Mouse (Mus musculus): ENCODE data around the gene Enox1.

Enox1 gene

DNA sequence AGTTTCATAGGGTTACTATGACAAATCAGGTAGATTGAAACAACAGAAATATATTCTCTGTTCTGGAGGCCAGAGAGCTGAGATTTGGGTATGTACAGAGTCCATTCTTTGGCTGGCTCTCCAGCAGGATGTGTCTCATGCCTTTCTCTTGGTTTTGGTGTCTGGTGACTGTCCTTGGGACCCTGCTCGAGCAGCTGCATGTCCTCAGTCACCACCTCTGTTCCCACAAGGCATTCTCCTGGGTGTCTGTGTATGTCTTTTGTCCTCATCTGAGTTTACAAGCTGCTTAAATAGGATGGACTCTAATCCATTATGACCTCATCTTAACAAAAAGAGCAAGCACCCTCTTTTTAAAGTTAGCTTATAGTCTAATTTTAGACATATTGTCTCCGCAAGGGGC lies 410.6 kb downstream of the Enox1 start:
- in situ Hi-C loops (cut with MseI, MboI): no loop called here

DNA sequence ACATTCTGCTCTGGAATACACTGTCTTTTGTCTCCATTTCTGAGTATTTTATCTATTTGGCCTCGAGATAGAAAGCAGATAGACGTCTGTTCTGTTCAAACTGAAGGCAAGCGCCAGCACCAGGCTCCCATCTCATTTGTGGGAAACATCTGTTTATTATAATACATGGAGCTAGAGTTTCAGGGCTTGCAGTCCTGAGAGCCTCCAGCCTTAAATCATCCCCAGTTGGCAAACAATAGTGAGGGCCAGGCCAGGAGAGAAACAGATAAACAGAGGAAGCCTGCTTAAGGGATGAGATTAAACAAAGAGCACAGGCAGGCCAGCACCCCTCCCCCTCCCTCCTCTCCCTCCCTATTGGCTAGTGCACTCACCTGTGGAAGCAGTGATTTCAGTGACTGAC lies 417.9 kb downstream of the Enox1 start:
- in situ Hi-C loops (cut with MseI, MboI): no loop called here

DNA sequence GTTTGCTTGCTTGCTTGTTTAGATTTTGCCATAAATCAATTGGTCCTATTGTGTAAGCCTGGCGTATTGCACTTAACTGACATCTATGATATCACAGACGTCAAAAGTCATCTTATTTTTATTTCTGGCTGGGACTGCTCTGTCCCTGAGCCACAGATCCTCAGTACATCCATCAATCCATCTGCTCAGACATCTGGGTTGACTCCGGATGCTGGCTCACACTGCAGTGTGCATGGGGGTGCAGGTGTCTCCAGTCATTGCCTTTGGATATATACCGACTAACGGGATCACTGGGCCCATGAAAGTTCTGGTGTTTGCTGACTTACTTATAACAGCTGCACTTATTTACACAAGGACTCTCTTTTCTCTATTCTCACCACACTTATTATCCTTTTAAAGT lies 419.8 kb downstream of the Enox1 start:
- in situ Hi-C loops (cut with MseI, MboI): no loop called here

DNA sequence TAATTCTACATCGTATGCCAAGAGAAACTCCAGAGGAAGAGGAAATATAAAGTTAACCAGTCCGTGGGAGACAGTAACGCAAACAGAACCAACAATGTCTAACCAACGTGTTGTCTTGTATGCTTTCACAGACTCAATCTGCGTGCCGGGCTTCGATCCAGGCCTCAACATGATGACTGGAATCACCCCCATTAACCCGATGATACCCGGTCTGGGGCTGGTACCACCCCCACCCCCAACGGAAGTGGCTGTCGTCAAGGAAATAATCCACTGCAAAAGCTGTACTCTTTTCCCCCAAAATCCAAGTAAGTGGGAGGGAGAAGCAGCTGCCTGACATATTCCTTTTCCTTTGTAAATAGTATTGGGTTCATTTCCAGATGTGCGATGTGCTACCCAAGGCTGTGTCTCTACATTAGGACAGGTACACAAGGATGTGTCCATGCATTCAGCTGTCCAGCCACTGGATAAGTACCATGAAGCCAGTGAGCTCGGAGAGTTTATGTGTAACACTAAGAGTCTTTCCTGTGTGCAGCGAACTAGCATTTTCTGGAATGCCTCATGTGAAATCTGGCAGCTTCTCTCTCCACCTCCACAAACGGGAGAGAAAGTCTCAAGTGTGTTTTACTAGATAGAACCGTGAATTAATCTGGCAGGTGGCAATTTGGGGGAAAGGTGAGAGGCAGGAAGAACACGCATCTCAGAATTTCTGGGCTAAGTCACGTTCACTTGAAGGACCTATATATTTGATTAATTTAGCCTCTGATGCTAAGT lies 421.1 kb downstream of the Enox1 start:
- in situ Hi-C loops (cut with MseI, MboI): no loop called here

DNA sequence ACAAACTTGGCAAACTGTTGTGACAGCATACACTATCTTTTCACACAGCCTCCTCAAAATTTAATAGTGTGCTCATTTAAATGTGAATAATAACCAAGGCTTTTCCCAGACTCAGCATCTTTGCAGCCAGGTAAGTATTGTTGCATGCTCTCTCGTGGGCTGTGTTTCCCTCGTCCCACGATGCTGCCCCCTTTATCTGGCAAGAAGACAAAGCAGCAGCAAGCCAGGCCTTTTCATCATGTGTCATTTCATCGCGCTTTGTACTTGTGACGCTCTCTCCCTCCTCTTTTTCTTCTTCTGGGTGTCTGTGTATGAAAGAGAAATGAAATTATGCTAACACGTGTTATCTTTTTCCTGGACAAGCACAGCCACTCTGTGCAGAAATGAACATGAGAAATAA lies 421.8 kb downstream of the Enox1 start:
- in situ Hi-C loops (cut with MseI, MboI): no loop called here

DNA sequence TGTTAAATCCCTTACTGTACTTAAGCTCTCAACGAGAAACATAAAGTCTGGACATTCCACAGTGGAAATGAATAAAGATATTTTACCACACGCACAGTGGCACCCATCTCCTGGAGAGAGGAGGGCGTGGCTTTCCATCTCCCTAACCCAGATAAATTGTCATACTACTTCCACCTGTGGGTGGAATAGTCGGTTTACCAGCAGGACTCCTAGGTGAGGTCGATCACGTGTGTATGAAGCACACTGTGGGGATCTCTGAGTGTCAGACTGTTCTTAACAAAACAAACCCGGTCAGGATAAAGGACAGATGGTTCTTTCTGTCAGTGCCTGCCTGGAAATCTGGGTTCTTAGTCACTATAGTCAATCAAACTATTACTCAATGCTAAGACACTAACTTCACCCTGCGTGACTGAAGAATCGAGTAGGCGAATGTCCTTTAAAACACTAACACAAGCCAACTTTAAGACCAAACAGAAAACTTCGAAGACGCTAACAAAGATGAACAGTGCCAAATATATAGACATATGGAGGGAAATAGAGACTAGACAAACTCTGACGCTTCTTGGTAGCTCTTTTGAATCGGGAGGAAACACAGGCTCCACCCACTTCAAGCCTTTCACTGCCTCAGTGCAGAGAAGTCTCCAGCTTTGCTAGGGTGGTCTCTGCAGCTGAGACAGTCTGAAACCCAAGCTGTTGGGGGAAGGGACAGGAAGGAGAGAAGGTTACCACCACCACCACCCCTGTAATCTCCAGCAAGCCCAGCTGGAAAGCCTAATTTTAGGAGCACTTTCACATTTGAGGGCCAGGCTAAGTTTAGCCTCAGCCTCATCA lies 423.8 kb downstream of the Enox1 start:
- in situ Hi-C loops (cut with MseI, MboI): no loop called here

DNA sequence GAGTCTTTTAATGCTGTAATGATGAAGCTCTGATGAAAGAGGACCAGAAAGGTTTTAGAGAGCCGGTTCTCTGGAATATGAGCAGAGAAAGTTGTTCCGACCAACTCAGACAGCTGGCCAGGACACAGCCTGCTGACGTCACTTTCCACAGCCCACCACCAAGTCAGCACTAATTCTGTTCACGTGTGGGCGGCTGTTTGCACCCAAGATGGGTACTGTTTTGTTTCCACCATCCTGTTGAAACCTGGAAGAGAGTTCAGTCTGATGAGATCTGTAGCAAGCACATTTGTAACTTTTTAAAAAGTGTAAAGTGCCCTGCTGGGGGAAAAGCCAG lies 424.3 kb downstream of the Enox1 start:
- in situ Hi-C loops (cut with MseI, MboI): no loop called here

DNA sequence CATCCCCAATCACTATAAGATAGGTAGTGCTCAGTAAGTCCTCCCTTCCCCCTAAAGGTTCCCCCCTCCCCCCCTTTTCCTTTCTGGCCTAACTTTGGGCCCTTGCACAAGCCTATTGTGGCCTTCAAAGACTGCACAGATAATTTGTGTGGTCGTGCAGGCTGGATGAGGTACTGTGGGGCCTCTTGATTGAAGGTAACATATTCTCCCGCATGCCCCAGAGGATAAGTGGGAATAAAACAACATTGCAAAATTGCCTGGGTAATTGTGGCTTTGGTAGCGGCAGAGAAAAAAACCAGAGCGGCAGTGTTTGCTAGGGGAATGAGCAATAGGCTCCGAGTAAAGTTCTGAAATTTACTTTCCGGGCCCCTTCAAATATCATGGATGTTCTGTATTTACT lies 425.1 kb downstream of the Enox1 start:
- in situ Hi-C loops (cut with MseI, MboI): no loop called here

DNA sequence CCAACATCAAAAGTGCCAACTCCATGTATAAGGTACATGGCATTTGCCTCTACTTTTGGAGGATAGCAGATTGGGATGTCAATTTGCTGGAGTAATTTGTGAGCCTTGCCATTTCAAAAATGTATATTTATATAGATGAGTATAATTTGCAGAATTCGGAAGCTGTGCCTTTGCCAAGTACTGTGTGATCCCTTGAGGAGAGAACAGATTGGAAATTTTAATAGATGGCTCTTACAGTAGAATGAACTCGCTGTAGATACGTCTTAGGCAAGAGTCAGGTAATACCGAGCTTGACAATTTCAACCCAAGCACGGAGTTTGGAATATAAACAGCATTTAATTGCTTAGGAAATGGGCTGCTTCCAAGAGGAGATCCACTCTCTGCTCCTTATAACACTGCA lies 427.9 kb downstream of the Enox1 start:
- in situ Hi-C loops (cut with MseI, MboI): no loop called here

DNA sequence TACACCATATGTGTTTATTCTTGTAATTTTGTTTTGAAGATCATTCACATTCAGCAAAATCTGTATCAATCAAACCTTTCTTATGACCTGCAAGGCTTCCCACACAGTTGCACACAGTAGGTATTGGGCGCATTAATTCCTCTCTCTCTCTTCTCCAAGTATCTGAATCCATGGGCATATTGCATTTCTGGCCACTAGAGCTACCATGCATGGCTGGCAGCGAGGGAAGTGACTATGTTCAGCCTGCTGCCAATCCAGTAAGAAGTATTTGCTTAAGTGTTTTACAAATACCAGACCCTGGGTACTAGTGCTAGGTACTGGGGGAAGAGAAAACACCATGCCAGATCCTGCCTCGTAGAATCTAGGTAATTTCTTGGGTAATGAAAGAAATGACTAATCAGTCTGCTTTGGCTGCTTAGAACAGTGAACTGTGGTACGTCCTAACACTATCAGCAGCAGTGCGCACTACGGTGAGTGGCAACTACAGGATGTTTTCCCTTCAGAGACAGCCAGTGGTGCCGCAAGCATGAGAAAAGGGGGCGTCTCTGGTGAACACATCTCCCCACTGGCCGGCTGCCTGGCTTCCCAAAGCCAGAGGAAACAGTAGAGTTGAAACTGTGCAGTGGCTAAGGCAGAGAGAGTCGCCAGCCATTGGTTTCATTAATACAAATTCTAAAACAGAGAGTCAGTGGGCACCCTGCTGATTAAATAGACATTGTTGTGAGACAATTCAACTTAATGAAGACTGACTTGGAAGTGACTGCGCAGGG lies 428.7 kb downstream of the Enox1 start:
- in situ Hi-C loops (cut with MseI, MboI): no loop called here

DNA sequence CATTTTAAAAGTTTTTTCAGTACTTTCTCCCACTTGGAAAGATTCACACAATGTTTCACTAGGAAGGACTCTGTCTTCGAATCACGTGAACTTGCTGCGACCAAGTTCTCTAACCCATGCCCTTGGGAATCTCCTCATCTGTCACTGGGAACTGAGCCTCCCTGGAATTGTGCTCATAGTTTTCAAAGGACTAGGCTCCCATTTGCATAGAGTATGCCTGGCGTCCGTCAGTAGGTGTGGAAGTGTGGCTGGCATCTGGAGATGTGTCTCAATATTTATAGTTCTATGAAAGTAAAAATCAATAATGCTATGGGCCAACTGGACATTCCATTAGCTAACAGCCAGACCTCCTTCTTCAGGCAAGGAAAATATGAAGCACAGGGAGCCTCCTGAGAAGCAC lies 429.5 kb downstream of the Enox1 start:
- in situ Hi-C loops (cut with MseI, MboI): no loop called here

DNA sequence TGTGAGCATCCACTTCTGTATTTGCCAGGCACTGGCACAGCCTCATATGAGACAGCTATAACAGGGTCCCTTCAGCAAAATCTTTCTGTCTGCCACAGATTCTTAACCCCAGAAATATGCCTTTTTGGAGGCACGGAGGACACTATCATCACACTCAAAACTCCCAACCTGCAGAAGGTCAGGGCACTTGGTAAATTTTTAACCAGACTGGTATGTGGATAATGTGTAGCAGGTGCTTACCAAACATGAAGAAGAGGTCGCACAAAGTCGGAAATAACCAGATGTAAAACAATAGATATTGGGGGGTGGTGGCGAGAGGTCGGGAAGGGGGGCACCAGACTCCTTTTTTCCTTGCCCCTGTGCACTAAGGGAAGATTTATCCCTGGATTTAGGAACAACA lies 430.6 kb downstream of the Enox1 start:
- in situ Hi-C loops (cut with MseI, MboI): no loop called here

DNA sequence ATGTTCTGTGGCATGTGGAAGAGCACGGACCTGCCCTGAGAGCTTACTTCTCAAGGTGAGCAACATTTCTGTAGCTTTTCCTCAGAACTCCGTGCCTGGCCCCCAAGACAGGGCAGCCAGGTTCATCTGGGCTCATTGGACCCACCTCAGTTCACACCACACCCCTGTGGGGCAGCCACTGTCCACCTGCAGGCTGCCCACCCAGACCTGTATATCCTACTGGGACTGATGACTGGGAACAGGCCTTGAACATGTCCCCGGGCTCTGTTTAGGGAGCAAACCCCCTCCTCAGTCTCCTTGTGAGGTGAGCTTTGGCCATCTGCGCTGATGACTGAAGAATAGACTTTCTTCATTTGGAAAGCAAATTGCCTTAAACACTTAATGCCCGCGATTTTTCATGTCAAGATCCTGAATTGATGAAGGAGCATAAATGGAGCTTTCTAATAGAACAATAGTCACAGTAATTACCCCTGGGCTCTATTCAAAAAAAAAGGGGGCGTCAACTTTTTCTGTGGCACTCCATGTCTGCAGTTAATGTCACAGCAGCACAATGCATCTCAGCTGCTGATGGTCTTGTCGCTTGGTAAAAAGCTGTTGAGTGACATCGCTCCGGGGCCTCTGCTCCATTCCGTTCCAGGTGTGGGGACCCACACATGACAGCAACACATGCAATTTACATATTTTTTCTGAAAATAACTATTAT lies 436.7 kb downstream of the Enox1 start:
- in situ Hi-C loops (cut with MseI, MboI): no loop called here

DNA sequence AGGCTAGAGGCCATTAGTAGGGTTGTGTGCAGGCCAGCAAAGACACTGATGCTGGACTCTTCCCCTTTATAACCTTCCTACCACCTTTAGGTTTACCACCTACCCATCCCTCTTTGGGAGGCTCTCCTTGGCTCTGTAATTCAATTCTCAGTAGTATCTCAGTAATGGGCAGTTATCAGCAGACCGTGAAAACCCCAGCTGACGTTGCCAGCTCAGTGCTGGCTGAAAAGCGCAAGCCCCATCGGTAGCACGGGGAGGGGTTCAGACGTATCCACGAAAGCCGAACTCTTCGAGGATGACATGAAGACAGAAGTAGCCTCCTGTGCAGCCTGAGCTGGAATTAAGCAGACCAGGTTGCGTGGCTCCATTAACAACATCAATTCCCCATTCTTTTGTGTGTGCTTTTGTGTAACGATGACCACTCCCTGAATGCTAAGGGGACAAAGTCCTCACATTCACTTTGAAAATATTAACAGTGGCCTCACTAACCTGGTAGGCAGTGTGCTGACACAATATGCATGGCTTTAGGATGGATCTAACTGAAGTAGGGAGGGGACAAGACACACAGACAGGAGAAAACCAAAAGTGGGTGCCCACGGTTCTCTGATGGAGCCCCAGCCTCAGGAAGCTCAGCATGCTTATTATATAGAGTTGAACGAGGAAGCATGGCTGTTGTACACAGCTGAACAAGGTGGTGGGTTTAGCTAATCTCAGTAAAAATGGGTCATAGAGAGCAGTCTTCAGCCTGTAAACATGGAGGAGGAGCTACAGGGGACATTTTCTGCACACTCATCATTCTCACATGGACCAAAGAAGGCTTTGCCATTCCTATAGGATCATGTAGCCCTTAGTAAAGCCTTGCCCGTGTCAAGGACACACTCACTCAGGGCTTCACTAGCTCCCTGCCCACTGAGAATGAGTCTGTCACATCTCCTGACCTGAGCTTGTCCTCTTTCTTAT lies 439.9 kb downstream of the Enox1 start:
- in situ Hi-C loops (cut with MseI, MboI): no loop called here

DNA sequence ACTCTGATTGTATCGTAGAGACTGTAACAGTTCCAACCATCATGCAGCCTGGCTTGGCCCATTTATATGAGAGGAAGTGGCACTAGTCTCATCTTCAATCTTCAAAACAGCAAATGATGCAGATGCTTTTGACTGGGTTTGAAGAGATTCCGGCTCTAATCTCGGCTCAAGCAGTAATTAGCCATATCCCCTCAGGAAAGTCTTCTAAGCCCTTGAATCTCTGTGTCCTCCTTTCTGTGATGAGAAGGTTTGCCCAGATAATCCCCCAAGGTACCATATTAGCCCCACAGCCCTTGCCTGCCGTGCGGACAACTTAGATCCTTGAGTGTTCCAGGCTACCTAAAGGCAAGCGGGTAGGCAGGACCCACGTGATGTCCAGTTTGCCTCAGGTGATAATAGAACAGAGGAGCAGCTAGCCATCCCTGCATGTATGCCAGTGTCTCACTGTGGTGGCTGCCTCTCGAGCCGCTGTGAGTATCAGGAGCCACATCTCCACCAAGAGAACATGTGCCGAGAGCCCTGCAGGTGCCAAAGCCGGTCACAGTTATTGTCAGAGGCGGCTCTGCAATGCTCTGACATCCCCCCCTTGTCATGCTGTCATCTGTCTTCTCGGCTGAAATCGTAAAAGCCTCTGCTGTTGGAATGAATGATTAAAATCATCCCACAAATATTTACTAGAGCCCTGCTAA lies 442.6 kb downstream of the Enox1 start:
- in situ Hi-C loops (cut with MseI, MboI): no loop called here

DNA sequence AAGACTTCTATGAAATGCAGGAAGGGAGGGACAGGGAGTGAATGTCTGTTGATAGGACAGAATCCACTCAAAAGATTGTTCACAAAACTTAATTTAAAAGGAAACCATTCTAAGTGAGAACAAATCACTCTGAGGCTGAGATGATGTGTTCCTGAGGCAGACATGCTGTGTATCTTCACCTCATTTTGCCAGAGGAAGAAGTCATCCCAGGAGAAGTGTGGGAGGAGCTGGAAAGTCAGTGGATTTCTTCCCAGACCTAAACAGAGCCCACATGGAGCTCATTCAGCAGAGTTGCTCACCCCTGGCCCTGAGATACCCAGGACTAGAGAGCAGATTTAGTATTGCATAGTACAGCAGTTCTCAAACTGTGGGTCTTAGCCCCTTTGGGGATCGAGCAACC lies 444.2 kb downstream of the Enox1 start:
- in situ Hi-C loops (cut with MseI, MboI): no loop called here

DNA sequence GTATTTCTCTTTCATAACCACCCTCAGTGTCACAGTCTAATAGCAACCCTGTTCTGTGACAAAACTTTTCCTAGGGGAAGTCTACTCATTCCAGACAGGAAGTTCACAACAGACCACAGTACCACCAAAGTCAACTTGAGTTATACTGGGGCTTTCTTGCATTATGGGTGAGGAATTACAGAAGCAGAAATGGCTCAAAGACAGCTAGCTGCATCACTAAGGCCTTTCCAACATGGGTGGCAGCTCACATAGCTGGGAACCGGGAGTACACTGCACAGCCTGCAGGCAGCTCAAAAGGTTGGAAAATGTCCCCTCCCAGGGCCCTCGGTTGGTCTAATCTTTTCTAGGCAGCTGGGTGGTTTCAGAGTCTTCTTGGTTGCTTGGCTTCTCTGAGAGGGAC lies 444.9 kb downstream of the Enox1 start:
- in situ Hi-C loops (cut with MseI, MboI): no loop called here

DNA sequence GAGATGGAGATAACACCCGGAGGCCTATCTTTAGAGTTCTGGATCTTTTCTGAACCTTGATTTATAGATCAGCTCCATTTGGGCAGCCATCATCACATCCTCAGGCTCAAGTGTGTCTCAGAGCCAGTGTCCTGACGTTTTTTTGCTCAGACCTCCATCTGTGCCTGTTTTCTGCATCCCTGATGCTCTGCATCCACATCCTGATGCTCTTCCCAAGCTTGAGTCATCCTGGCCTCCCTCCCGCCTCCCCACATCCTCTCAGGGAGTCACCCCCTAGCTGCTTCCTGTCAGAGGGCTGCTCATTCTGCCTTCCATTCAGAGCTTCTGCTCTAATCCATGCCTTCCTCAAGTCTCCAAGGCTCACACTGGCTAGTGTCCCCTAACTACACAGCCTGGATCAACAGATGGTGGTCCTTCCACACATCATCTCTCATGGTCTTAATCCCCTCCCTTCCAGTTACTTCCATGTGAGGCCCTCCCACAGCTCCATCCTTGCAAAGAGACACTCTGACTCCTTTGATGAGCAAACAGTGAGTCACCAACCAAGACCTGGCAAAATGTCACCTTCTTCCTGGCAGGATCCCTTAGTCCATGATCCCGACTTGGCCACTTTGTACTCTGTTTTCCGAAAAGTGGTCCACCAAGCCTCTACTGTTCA lies 451.7 kb downstream of the Enox1 start:
- in situ Hi-C loops (cut with MseI, MboI): no loop called here

DNA sequence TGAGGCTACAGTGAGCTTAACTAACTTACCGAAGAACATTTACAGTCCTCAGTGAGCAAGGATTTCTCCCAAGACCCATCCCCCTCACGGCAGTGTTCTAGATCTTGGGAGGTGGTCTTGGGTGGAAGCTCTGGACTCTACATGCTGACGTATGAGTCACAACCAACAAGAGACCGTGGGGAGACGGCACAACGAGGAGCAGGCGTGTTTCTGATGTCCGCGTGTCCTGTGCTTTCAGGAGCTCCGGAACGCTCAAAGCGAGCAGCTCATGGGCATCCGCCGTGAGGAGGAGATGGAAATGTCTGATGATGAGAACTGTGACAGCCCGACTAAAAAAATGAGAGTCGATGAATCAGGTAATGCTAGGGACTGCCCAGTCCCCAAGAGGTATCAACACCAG lies 458.6 kb downstream of the Enox1 start:
- in situ Hi-C loops (cut with MseI, MboI): no loop called here

DNA sequence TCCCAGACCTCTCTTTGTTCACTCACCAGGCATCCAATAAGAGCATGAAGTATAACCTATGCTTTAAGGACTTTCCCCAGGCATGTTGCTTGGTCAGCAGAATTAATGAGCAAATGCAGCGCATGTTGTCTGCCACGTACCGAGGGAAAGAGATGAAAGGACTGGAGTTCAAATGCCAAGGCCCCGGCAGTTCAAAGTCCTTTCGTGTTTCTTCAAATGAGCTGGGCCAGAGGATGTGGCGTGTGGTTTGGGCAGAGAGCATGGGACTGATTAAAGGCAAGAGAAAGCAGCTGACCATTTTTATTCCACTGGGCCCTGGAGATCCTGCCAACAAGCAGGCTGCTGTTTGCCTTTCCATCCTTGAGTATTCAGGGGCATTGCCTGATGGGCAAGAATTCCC lies 460.7 kb downstream of the Enox1 start:
- in situ Hi-C loops (cut with MseI, MboI): no loop called here

Data from mouse trophoblast stem cell (cell line).